Mouse (Mus musculus) limb, embryonic 15.5 days (tissue): ENCODE measurements around the gene Insr. TPM values are rescaled to one million over a fixed set of nuclear protein-coding genes. Genes with fewer than 3 reads are reported as not detected.

ENCODE experiments used
- microRNA-seq: library from miRNA; unstranded; fragments of <30 nt; microRNA quantifications from one replicate; pipeline ENCODE4, GENCODE M21; 2016
- polyA plus RNA-seq: library from polyadenylated mRNA; unstranded; fragments of >200 nt; fragmentation: Nextera tagmentation; extraction: Ambion mirVana; gene quantifications from 2 replicates; pipeline ENCODE4 v1.2.1, GENCODE M21; 2015

Gene Insr
- polyA plus RNA-seq, 1 experiment from 2014 or later: 36.4 TPM

Small RNA genes lying within 50 kb of the gene (microRNA-seq; reads per million reads assigned to microRNA genes)
- gene Gm25775: not detected

Other genes starting within 250 kb of the Insr start
- 0.20 and 0.32 TPM in 2 replicates for gene A430078G23Rik, start 73.8 kb upstream of the Insr start, polyA plus RNA-seq
- gene Arhgef18, start 113.4 kb upstream of the Insr start, polyA plus RNA-seq: 8.4 and 9.0 TPM in 2 replicates
- 5.6 and 6.2 TPM in 2 replicates for gene Pex11g, start 188.1 kb upstream of the Insr start, polyA plus RNA-seq
- gene Tex45, start 191.2 kb upstream of the Insr start, polyA plus RNA-seq: not detected in 2 replicates
- 43.7 and 45.9 TPM in 2 replicates for gene Zfp358, start 213.5 kb upstream of the Insr start, polyA plus RNA-seq
- gene Mcoln1, start 220.8 kb upstream of the Insr start, polyA plus RNA-seq: 50.8 and 53.3 TPM in 2 replicates
- gene Pnpla6, start 235.8 kb upstream of the Insr start, polyA plus RNA-seq: 21.8 and 23.5 TPM in 2 replicates